Mouse (Mus musculus) activated CD4-positive, CD25-positive, alpha-beta regulatory T cell, adult 4 months (primary cell): ENCODE data around the gene Numa1. TPM values are rescaled to one million over a fixed set of nuclear protein-coding genes. Genes with fewer than 3 reads are reported as not detected.
"Not testable (repeated sequence)": the region's sequence is repeated elsewhere in the genome, so short reads cannot be mapped to it uniquely, and the experiment has no call there.

Source experiments
- ATAC-seq: one replicate; pipeline ENCODE4 v1.8.0; 2017
- polyA plus RNA-seq, 2 experiments: library from polyadenylated mRNA; unstranded; fragments of 100-300 nt; shearing (Covaris generic); gene quantifications; one replicate each; pipeline ENCODE4 v1.2.1; 2017

Gene Numa1
- polyA plus RNA-seq: 10 to 100 TPM; 59.1 to 76.8 TPM

DNA sequence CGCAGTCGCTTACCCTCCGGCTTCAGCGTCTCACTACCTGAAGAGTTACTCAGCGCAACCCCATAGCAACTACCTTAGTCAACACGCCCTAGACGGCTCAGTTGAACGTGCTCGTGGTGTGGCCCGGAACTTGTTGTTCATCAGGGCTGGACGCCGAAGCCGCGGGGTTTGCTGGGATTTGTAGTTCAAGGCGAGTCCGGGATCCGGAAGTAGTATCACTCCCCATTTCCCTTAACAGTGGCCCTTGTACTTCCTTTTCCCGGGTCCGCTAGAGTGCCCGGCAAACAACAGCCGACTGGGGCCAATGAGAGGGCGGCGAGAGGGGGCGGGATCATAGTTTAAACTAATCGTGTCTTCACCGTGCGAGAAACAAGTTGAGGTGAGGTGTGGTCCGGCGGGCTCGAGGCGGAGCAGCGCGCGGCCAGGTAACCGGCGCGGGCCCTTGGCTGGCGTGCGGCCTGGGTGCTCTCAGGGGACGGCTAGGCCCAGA lies at the start of gene Numa1, which contains the start of gene Lrrc51:
Numa1 (plus strand) TSS at position 361 of the 490 bp plus-strand sequence.
Lrrc51 (minus strand) TSS at position 145 of the 490 bp plus-strand sequence.
- peak; percentile 97 for ATAC-seq

DNA sequence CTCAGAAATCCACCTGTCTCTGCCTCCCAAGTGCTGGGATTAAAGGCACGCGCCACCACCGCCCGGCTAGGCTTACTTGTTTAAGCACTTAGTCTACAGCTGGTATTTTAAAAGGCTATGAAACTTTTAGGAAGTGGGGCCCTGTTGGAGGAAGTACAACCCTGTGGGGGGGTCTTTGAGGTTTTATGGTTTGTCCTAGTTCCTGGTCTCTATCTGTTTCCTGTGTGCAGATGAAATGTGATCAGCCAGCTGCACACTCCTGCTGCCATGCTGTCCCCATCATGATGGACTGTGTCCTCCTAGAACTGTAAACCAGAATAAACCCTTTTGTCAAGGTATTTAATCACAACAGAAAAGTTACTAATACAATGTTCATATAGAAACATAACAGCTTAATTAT lies 49.8 kb upstream of the Numa1 start:
- no peak for ATAC-seq

DNA sequence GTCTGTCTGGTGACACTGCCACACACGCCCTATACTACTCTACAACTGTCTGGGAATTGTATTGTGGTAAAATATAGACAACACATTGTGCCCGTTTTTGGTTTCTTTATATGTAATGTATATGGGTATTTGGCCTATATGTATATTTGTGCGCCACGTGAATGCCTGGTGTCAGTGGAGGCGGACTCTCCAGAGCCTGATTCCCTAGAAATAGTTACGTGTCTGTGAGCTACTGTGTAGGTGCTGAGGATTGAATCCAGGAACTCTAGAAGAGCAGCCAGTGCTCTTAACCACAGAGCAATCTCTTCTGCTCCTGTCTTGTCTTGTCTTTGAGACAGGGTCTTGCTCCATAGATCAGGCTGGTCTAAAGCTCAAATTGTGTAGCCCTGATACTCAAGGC lies 47.6 kb upstream of the Numa1 start:
- ATAC-seq: no peak

DNA sequence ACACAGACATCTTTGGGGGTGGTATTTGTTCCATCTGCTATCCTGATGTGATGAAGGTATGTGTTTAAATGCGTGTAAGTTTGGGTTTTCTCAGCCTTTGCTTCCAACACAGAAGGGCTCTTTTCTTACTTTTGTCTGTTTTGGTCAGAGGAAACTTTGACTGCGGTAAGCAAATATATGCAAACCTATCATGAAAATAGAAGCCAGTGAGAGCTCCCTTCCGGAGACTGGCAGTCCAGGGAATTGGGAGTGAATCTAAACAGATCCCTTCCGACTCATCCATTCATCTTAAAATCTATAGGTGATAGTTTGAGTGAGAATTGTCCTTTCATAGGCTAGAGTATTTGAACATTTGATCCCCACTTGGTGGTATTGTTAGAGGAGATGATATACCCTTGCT lies 45.5 kb upstream of the Numa1 start:
- no peak for ATAC-seq

DNA sequence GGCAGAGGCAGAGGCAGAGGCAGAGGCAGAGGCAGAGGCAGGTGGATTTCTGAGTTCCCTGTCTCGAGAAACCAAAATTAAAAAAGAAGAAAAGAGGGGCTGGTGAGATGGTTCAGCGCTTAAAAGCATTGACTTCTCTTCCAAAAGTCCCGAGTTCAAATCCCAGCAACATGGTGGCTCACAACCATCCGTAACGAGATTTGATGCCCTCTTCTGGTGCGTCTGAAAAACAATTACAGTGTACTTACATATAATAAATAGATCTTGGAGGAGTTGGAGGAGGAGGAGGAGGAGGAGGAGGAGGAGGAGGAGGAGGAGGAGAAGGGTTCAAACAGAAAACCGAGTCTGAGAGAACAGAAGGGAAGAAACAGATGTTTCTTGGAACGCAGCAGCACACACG lies 38.2 kb upstream of the Numa1 start:
- ATAC-seq: no peak

DNA sequence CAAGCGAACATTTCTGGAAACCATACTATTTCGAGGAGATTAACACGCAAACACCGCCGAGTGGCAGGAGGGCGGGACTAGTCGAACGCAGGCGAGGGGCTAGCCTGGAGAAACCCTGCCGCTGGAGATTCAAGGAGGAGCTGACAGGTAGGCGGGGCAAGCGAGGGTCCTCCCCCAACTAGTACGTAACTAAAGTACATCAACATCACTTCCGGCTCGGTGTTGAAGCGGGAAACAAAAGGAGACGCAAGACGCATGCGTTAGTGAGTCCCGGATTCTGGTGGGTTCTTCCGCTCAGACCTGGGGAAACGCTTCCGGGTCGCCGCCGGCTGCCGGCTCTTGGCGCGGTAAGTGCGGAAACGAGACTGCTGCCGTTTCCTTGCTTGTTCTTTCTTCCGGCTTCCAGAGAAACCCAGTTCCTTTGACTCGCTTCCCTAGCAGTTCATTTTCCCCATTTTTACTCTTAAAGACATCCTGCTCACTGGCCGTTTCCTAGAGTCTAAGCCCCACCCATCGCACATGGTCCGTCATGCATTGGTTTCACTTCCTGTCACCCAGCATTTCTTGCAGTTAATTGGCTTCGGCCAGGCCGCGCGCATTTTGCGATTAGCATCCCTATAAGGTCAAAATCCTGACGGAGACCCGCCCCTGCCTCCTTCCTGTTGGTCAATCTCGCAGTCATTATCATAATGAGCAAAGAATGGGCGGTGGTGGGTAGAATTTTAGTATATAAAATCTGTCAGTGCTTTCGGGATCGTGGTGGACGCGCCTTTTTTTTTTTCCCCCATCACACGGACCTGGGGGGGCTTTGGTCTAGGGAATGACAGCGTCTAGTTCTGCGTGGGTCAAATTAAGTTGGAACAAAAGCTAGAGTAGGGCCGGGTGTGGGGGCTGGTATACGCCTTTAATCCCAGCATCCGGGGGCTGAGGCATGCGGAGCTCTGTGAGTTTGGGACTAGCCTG lies 37.5 kb upstream of the Numa1 start:
- peak; percentile 90 for ATAC-seq

DNA sequence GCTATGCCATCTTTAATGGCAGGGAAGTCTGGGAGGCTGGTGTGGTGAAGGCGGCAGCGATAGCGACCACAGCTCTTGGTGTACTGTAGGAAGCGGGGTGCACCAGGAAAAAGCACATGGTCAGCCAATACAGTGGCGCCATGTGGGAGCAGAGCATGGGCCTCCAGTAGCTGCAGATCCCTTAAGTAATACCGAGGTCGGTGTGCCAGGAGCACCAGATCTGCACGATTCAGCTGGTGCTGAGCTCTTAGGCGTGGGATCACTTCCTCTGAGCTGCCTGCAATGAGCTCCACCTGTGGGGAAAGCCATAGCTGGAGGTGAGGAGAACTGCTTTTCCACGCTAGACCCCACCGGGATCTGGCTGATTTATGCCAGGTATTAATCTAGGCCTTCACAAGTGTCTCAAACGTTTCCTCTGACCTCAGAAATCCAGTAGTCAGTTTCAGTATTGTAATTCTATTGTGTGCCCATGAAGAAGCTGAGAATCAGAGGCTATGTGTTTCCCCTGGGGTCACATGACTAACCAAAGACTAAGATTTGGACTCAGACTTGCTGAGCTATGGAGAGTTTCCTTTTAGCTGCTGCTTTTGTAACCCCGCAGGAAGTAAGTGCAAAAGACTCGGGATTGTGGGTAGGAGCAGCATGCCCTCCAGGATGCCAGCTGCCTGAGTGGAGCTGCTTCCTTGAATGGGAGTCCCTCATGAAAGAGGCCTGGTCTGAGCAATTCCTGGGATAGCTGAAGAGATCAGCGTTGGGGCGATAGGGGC lies 33.4 kb upstream of the Numa1 start:
- ATAC-seq: no peak

DNA sequence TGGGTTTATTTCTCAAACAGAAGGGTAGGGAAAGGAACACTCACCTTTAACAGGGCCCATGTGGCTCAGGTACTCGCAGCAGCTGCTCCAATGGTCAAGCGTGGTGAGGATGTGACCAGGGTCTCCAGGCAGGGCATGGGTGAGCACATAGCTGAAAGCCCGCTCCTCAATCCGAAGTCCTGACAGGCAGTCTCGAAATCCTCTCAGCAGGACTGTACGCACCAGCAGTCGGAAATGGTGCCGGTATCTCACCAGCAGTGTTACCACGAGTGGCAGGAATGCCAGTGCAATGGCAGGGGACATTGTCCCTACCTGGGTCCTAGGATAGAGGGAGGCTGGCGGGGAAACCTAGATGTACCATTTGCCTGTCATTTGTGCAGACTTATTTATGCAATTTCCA lies 31.9 kb upstream of the Numa1 start:
- ATAC-seq: no peak

DNA sequence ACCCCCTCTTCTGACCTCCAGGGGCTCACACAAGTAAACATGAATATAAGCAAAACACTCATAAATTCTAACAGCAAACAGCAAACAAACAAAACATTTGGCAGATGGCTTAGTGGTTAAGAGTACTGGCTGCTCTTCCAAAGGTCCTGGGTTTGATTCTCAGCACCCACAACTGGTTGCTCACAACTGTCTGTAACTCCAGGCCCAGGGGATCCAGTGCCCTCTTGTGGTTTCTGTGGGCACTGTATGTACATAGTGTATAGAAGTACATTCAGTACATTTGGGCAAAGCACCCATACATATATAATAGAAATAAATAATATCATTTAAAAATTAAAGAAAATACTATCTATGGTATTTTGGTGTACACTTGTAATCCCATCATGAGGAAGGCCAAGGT lies 31.1 kb upstream of the Numa1 start:
- ATAC-seq: no peak

DNA sequence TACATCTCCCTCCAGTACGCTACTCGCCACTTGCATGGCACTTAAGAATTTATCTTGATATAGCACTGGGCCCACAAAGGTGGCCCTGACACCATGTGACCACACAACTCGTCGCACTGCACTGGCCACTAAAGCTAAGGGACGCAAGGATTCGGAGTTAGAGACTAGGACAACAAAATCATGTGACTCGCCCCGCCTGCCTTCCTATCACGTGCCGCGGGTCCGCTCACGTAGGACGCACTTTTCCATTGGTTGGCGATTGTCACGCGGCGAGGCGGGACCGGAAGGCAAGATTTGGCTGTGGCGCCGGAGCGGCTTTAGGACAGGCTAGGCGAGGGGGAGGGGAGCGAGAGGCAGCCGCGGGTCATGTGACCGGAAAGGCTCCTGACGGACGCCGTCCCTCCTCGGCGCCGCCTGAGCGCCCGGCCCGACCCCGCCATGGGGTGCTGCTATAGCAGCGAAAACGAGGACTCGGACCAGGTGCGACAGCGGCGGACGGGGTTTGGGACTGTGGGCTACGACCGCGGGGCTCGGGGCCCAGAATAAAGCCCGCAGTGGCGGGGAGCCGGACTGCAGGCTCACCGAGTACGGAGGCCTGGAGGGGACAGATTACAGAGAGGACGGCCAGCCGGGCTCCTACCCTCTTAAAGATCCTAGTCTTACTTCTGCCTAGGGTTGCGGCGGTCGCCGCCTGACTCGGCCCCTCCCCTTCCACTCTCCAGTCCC lies 28.2 kb upstream of the Numa1 start, which contains the start of gene Lamtor1:
Lamtor1 (plus strand) TSS at position 344 of the 726 bp plus-strand sequence.
- ATAC-seq: peak; percentile 98

DNA sequence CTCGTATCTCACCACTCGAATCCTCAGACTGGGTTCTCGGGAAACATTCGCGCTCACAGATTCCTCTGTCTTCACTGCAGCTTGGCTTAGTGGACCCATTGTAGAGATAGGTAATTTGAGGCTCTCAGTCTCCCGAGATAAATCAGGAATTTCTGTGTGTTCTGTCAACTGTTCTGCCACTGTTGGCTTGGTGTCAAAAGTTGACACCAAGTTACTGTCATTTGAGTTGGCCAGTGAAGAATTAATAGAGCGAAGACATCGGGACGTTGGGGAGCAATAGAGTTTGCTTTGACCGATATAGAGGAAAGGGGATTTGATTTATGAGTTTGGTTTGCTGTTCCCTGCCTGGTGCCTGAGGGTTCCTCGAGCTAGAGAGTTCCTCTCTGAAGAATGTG lies 27.6 kb upstream of the Numa1 start, which contains the start of gene Tomt:
Tomt (minus strand) TSS at position 73 of the 395 bp plus-strand sequence.
- ATAC-seq: no peak

DNA sequence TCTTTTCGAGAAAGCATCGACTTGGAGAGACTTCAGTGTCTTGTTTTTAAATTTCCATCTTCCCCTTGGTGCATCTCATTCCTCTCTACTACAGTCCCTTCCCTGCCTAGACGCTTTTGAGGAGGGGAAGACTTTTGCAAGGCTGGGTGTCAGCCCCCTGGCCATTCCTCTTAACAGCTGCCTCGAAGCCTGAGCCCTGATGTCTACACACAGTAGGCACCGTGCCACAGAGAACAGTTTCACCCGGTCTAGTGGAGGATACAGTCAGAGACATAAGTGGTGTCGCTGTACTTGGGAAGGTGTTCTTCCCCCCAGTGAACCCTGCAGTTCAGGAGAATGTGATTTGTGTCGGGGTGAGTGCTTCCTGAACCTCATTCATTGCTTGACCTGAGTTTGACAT lies 27.2 kb upstream of the Numa1 start:
- ATAC-seq: no peak

DNA sequence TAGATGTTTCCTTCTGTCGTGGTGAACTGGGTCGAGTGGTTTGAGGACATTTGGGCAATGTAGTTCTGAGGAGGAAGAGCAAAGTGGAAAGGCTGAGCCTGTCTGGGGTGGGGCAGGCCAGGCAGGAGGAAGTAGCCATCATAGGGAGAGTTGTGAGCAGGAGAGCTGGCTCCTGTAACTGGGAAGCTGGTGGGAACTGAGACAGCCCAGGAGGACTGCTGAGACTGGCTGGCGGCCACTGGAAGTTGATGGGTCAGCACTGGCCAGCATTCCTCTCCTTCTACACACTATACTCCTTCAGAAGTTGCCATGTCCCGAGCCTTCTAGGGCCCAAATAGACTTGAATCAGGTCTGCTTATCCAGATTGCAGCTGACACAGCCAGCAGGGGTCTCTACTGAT lies 25.5 kb upstream of the Numa1 start:
- no peak for ATAC-seq

DNA sequence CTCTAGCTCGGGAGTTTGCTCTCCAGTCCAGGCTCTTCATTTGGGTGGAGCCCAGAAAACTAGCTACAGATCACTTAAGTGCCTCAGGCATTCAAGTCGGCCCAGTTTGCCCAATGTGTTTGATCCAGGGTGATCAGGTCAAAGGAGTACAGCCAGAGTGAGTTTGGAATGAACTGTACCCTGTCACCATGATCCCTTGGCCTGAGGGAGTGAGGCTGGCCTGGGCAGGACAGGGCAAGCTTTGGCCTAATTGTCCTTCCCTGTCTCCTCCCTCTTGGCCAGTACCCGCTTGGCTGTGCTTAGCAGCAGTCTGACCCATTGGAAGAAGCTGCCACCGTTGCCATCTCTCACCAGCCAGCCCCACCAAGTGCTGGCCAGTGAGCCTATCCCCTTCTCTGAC lies 23.8 kb upstream of the Numa1 start:
- no peak for ATAC-seq

DNA sequence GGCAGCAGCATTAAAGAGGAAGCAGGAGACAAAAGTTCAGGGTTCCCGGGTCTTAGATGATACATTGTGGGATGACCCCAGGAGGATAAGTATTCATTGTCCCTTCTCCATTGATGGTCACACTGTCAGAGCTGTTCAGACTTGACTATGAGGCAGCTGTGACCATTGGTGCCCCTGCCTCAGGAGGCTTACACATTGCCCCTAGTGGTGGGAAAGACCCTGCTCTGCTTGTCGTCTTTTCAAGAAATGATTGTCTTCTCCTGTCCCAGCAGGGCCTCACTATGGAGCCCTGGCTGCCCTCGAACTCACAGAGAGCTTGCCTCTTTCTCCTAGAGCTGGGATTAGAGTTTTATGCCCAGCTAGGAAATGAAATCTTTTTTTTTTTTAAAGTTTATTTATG lies 21.9 kb upstream of the Numa1 start:
- ATAC-seq: no peak

DNA sequence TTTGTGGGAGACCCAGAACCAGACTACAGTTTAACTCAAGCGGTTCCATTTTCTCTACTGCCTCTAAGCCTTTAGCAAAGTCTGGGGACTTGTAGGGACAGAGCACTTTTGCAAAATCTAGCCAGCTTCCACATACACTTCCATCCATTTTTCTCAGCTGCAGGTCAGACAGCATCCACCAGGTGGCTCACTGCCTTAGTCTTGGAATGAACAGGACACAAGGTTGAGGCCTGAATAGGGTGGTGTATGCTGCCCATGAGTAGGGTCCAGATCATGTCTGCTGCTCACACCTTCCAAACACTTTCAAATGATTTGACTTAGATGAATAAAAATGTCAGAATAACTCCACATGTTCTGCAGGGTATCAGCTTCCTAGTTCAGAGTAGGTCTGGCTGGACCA lies 15.8 kb upstream of the Numa1 start:
- ATAC-seq: peak; percentile 65

DNA sequence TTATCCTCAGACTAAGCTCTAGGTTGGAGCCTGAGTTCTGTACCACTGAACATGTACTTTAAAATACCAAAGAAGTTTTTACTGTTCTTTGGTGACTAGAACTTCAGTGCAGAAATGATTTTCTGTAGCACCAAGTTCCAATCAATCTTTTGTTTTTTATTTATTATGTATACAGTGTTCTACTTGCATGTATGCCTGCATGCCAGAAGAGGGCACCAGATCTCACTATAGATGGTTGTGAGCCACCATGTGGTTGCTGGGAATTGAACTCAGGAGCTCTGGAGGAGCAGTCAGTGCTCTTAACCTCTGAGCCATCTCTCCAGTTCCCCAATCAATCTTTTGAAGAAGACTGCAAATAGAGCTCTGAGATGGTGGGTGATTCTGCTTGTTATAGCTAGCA lies 8.0 kb upstream of the Numa1 start:
- not testable (repeated sequence) for ATAC-seq

DNA sequence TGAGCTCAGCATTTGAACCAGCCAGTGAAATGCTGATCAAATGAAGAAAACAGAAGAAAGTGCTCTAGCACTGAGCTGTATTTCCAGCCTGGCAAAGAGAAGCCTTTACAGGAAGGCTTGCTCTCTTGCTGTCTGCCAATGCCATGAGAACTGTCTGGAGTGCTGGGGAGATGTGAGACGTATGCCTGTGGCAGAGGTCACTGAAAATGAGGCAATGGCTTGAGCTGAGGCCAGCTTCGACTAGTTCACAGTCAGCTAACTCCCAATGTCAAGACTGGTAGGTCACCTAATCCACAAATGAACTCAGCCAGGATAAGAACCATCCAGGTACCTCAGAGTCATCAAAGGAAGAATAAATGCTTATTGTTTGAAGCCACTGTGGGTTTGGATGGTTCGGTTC lies 5.8 kb upstream of the Numa1 start:
- no peak for ATAC-seq

DNA sequence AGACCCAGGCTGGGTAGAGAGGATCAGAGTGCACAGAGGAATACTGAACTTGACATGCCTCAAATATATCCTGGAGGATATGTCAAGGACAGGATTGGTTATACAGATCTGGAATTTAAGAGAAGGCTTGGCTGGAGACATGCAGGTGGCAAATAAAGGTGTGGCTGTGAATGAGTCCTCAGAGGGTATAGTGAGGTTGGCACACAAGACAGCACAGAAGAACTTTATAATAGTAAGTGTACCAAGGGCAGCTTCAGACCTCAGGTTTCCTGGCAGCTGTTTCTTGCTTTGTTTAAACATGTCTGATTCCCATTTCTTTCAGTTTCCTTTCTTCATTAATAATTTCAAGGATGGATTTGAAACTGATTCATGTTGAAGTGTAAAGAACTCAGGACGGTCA lies 1.4 kb upstream of the Numa1 start:
- no peak for ATAC-seq

DNA sequence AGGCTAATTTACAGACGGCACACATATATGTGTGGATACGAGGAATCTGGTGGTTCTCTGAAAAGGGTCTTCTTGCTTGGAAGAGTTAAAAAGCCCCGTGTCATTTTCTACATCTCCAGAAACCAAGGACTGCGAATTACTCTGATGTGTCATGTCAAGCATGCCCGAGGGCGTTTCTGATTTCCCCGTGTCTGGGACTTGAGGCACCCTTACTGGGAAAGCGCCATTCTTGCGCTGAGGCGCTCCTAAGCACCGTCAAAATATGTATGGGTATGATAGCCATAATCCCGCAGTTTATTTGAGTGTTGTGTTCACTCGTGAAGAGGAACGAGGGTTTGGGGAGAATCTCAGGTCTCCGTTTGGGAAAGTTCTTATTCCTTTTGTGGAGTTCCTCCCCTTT lies 611 bp upstream of the Numa1 start:
- no peak for ATAC-seq

DNA sequence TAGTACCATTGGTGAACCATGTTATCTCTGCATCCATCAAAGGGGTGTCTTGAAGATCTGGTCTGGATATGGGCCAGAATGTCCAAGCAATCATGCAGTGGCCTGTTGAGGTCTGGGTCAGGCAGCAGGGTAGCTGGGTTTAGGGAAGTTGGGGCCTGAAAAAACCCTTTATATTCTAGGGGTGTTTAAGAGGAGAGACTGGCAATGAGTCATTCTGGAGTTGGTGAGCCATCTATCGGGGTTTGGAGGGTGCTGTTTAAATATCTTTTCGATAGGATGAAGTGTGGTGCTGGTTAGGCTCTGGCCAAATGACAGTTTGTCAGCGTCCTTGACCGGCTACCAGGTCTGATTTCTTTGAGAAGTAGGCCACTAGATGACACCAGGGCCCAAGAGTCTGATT lies 2.0 kb downstream of the Numa1 start:
- no peak for ATAC-seq

DNA sequence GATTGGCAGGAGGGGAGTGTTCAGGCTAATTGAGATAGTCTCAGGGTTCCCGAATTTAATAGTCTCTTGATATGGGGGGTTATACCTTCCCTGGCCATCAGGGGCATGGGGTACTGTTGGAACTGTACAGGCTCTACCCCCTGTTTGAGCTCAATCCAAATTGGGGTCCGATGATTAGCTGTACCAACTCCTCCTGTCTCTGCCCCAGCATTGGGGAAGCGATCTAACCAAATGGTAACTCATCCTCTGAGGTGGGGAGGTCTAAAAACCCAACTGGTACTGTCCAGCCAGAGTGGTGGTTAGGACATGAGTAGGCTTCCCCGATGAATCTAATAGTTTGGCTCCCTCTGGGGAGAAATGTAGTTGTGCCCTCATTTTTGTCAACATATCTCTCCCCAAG lies 3.1 kb downstream of the Numa1 start:
- no peak for ATAC-seq

DNA sequence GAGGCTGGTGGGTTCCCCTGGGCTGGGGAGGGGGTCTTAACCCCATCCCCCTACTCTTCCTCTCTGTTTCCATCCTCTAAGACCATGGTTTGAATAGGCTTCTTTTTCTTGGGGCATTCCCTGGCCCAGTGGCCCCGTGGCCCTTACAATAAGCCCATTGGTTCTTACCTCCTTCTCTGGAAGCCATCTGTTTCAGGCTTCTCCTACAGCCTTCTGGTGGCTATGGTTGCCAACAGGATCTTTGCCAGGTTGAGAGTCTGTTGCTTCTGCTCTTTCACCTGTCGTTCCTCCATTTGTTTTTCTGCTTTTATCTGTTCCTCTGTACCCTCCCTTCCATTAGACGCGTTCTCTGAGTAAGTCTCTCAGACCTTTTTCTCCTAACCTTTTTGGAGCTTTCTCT lies 3.7 kb downstream of the Numa1 start:
- ATAC-seq: no peak
